ENCODE assay signal across 24 mouse cellular contexts in the genomic region with DNA sequence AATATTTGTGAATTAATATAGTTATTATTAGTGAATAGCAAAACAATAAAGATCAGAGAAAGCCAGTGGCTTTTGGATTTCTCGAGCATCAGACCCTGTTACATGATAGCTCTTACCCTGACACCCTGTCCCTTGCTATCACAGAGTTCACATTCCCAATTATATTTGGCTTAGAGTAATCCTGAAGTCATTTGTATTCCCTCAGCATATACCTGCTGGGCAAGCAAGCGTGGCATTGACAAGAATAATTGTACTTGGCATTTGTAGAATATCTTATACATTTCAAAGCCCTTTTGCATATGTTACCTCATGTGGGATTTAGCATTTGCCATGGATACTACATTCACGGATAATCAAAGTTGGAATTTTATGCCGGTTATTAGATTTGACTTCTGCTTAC.
"Had no signal": no experiment of that assay in that cellular context is flagged by ENCODE, and none has a peak within 500 bp of the region (broad histone marks: within the 10 kb centered on the region; RNA-seq: fewer than 3 reads in every experiment).

No protein-coding gene starts in this region.

- H3K36me3 ChIP-seq: heart, embryonic 13.5 days; heart, embryonic 15.5 days; hindbrain, embryonic 13.5 days; hindbrain, embryonic 15.5 days; limb, embryonic 10.5 days; limb, embryonic 12.5 days had no signal

- H3K9me3 ChIP-seq: heart, embryonic 13.5 days; heart, embryonic 15.5 days; hindbrain, embryonic 13.5 days; hindbrain, embryonic 15.5 days; limb, embryonic 10.5 days; limb, embryonic 12.5 days had no signal

- ATAC-seq: hindbrain, postnatal 0 days; intestine, embryonic 16.5 days had no signal

- DNase-seq: gastrocnemius, adult 2 months; gastrocnemius, postnatal 10 days; gastrocnemius, postnatal 25 days; heart, adult 11 months; heart, adult 2 months; heart, postnatal 14 days; heart, postnatal 36 days; kidney, adult 18-20 months; kidney, adult 8-10 months; kidney, postnatal 10 days; kidney, postnatal 25 days; kidney, postnatal 4 days; liver had no signal

- H3K4me1 ChIP-seq: heart, embryonic 13.5 days; heart, embryonic 15.5 days; limb, embryonic 10.5 days; limb, embryonic 12.5 days had no signal

- H3K27ac ChIP-seq: gastrocnemius, adult 2 months; heart, adult 2 months; heart, embryonic 13.5 days; heart, embryonic 15.5 days; hindbrain, embryonic 13.5 days; hindbrain, embryonic 15.5 days; hindbrain, postnatal 0 days; layer of hippocampus, adult 2 months; left cerebral cortex, adult 2 months; limb, embryonic 10.5 days; limb, embryonic 12.5 days had no signal

- H3K4me3 ChIP-seq: gastrocnemius, adult 2 months; heart, adult 2 months; heart, embryonic 13.5 days; heart, embryonic 15.5 days; hindbrain, embryonic 13.5 days; hindbrain, embryonic 15.5 days; layer of hippocampus, adult 2 months; left cerebral cortex, adult 2 months; limb, embryonic 10.5 days; limb, embryonic 12.5 days had no signal

- H3K4me2 ChIP-seq: heart, embryonic 11.5 days; heart, embryonic 13.5 days; heart, embryonic 15.5 days; hindbrain, embryonic 13.5 days; hindbrain, embryonic 15.5 days; limb, embryonic 12.5 days had no signal

- H3K27me3 ChIP-seq: heart, embryonic 13.5 days; heart, embryonic 15.5 days; hindbrain, embryonic 13.5 days; hindbrain, embryonic 15.5 days; limb, embryonic 12.5 days had no signal

- H3K9ac ChIP-seq: heart, embryonic 13.5 days; heart, embryonic 15.5 days; hindbrain, embryonic 13.5 days; hindbrain, embryonic 15.5 days; limb, embryonic 12.5 days had no signal
